Mouse (Mus musculus) kidney, postnatal 0 days (tissue): ENCODE measurements around the gene Prkce. TPM values are rescaled to one million over a fixed set of nuclear protein-coding genes. Genes with fewer than 3 reads are reported as not detected.

Experiments used
- ATAC-seq: fragments of 200-750 bp; cut with Nextera tagmentation; replicated peaks from 2 replicates; pipeline ENCODE4 v1.8.0; 2017; ENCODE audit warnings: low read depth, moderate number of reproducible peaks, moderate TSS enrichment, moderate library complexity; ENCODE audit not compliant: low FRiP score
- DNase-seq: peaks from one replicate; pipeline ENCODE4 v3.0.0-alpha.2; 2016; ENCODE audit warnings: low spot score
- H3K27ac ChIP-seq: fragments of 300-500 bp; sonication (generic); 2 replicates; pipeline ENCODE4 v1.5.1; 2014; ENCODE audit warnings: mild to moderate bottlenecking
- H3K27me3 ChIP-seq: fragments of 300-500 bp; sonication (generic); 2 replicates; pipeline ENCODE4 v1.6.1; 2014; ENCODE audit warnings: low read length, mixed read lengths; ENCODE audit not compliant: insufficient read depth
- H3K36me3 ChIP-seq: fragments of 300-500 bp; sonication (generic); 2 replicates; pipeline ENCODE4 v1.6.1; 2014; ENCODE audit warnings: low read length, mixed read lengths; ENCODE audit not compliant: insufficient read depth
- H3K4me1 ChIP-seq: fragments of 300-500 bp; sonication (generic); replicated peaks from 2 replicates; pipeline ENCODE4 v1.6.1; 2014; ENCODE audit warnings: antibody characterized with exemption, low read length, mixed read lengths; ENCODE audit not compliant: insufficient read depth
- H3K4me2 ChIP-seq: fragments of 300-500 bp; sonication (generic); 2 replicates; pipeline ENCODE4 v1.6.1; 2014; ENCODE audit warnings: mild to moderate bottlenecking, low read length, moderate library complexity, mixed read lengths
- H3K4me3 ChIP-seq: fragments of 300-500 bp; sonication (generic); replicated peaks from 2 replicates; pipeline ENCODE4 v1.5.1; 2014; ENCODE audit warnings: low read depth, low read length
- H3K9ac ChIP-seq: fragments of 300-500 bp; sonication (generic); 2 replicates; pipeline ENCODE4 v1.6.1; 2014; ENCODE audit warnings: low read depth, low read length
- H3K9me3 ChIP-seq: fragments of 300-500 bp; sonication (generic); replicated peaks from 2 replicates; pipeline ENCODE4 v1.6.1; 2016; ENCODE audit warnings: low read length, inconsistent platforms, mixed read lengths
- CTCF ChIP-seq: IDR thresholded peaks from 2 replicates; pipeline ENCODE4 v1.5.1; 2016; ENCODE audit warnings: antibody characterized with exemption, low read depth, mild to moderate bottlenecking, moderate library complexity
- WGBS: fragments of 180-500 bp; shearing (Covaris S2); extraction: QIAGEN DNeasy Blood & Tissue Kit; methylation state at CpG from one replicate; pipeline ENCODE4 v1.1.7; 2014; 5-methylcytosine and 5-hydroxymethylcytosine counted together
- polyA plus RNA-seq: library from polyadenylated mRNA; unstranded; fragments of >200 nt; fragmentation: Nextera tagmentation; extraction: Ambion mirVana; gene quantifications from 2 replicates; pipeline ENCODE4 v1.2.1, GENCODE M21; 2015

Prkce gene
- polyA plus RNA-seq, 1 experiment from 2014 or later: 6.0 TPM

GRCm38 (mm10) chr17:86248832-86249231, 81.2 kb downstream of the Prkce start:
- Histone ChIP-seq H3K36me3 (no peaks in the 10 kb centered on the region), H3K4me1 (no peaks in the 10 kb centered on the region), H3K27me3 (no peaks in the 10 kb centered on the region), H3K9me3 (no peaks in the 10 kb centered on the region), H3K9ac (no peak overlapping the region), H3K27ac (no peak overlapping the region), H3K4me2 (no peak overlapping the region), H3K4me3 (no peak overlapping the region)
- DNase-seq (no peak), ATAC-seq (no peak)
- WGBS: 87% methylated on average over 8 of the region's 8 CpGs
- no peak for TF ChIP-seq CTCF

- no peak for TF ChIP-seq CTCF
- no peaks in the 10 kb centered on the region for H3K36me3 ChIP-seq
- no peaks in the 10 kb centered on the region for H3K9me3 ChIP-seq
- ATAC-seq (no peak), DNase-seq (no peak)
- H3K27ac ChIP-seq: no peak overlapping the region
- H3K9ac ChIP-seq: no peak overlapping the region
- no peaks in the 10 kb centered on the region for H3K4me1 ChIP-seq
- 67% methylated on average over 21 of the region's 21 CpGs for WGBS
- no peaks in the 10 kb centered on the region for H3K27me3 ChIP-seq
- H3K4me3 ChIP-seq: no peak overlapping the region
- H3K4me2 ChIP-seq: no peak overlapping the region
Observed at GRCm38 (mm10) chr17:86249499-86250405, 82.2 kb downstream of the Prkce start.

- DNase-seq (no peak), ATAC-seq (no peak)
- H3K4me1 ChIP-seq: no peaks in the 10 kb centered on the region
- H3K27ac ChIP-seq: no peak overlapping the region
- no peak overlapping the region for H3K4me3 ChIP-seq
- WGBS: 69% methylated on average over 7 of the region's 7 CpGs
- H3K4me2 ChIP-seq: no peak overlapping the region
- TF ChIP-seq CTCF: no peak
- no peaks in the 10 kb centered on the region for H3K9me3 ChIP-seq
- no peak overlapping the region for H3K9ac ChIP-seq
- H3K27me3 ChIP-seq: no peaks in the 10 kb centered on the region
- no peaks in the 10 kb centered on the region for H3K36me3 ChIP-seq
Observed at GRCm38 (mm10) chr17:86250406-86250905, 82.9 kb downstream of the Prkce start.

- Histone ChIP-seq H3K36me3 (no peaks in the 10 kb centered on the region), H3K4me3 (no peak overlapping the region), H3K9ac (no peak overlapping the region), H3K27ac (no peak overlapping the region), H3K4me2 (no peak overlapping the region), H3K27me3 (no peaks in the 10 kb centered on the region), H3K4me1 (no peaks in the 10 kb centered on the region), H3K9me3 (no peaks in the 10 kb centered on the region)
- DNase-seq (no peak), ATAC-seq (no peak)
- WGBS: 87% methylated on average over 9 of the region's 9 CpGs
- no peak for TF ChIP-seq CTCF
Observed at GRCm38 (mm10) chr17:86253884-86254283, 86.3 kb downstream of the Prkce start.

DNA sequence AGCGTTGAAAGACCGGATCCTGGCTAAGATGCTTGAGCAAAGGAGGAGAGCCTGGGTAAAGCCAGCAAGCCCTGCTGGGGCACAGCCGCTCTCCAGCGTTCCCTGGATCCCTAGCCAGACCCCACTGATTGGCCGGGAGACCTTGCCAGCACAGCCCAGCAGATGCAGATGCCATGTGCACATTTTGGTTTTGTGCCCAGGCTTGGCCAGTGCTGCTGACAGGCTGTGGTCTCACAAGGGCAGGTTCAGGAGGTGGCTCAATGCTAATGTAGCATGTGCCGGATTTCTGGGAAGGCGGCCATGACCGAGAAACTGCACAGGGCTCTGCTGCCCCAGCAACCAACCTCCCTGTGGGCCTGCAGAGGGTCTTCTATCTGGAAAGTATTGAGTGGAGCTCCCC, 86.7 kb downstream of the Prkce start:
- DNase-seq: no peak

DNA sequence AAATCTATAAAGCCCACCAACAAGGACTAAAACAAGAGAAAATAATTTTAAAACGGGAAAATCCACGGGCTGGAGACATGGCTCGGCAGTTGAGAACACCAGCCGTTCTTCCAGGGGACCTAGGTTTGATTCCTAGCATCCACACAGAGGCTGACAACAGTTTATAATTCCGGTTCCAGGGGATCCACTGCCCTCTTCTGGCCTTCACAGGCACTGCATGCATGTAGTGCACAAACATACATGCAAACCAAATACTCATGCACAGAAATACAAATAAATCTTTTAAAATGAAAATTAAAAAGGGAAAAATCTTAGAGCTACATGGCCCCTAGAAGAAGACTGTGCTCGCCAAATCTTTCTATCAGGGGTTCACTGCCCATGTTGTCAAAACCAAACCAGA, 87.4 kb downstream of the Prkce start:
- DNase-seq (no peak), ATAC-seq (no peak)
- Histone ChIP-seq H3K36me3 (no peaks in the 10 kb centered on the region), H3K4me1 (no peaks in the 10 kb centered on the region), H3K4me2 (no peak overlapping the region), H3K27me3 (no peaks in the 10 kb centered on the region), H3K9me3 (no peaks in the 10 kb centered on the region), H3K9ac (no peak overlapping the region), H3K27ac (no peak overlapping the region), H3K4me3 (no peak overlapping the region)
- peak; percentile 36 for TF ChIP-seq CTCF
- WGBS: 98% methylated on average over 6 of the region's 6 CpGs

More for the DNA sequence above, 86.7 kb downstream of the Prkce start:
- Histone ChIP-seq H3K36me3 (no peaks in the 10 kb centered on the region), H3K27me3 (no peaks in the 10 kb centered on the region), H3K4me2 (no peak overlapping the region), H3K4me1 (no peaks in the 10 kb centered on the region), H3K9me3 (no peaks in the 10 kb centered on the region), H3K27ac (no peak overlapping the region), H3K4me3 (no peak overlapping the region), H3K9ac (no peak overlapping the region)
- WGBS: 92% methylated on average over 8 of the region's 8 CpGs
- no peak for TF ChIP-seq CTCF
- ATAC-seq: no peak
